Mouse (Mus musculus): ENCODE results near the gene Gm28047. TPM values are rescaled to one million over a fixed set of nuclear protein-coding genes. Genes with fewer than 3 reads are reported as not detected.

Gene Gm28047
- polyA plus RNA-seq (2017; shearing (Covaris generic)): not detected

DNA sequence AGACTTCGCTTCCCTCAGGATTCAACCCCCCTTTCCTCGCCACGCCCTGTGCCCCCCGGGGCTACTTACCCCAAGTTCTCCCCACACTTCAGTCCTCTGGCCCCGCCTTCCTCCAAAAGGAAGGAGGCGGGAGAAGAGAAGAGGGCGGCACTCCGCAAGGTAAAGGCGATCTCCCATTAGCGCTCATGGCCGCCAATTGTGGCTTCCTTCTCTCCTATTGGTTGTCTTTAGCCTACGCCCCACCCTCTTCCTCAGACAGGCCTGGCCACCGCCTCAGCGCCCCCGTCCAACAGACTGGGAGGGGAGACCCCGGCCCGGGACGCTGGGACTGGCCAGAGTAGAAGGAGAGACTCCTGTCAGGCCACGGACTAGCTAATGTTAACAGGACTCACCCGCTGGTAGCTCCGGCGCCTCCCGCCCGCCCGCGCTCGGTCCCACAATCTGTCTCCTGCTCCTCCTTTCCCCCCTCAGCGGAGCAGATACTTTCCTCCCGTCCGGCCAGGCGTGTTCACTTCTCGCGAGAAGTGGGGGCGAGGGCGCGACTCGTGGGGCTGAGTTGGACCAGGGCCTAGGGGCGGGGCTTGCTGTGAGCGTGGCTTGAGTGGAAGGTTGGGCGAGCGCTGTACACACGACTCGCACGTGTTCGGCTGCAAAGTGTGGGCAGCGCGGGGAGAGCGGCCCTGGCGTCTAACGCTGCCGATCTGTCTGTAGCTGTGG is at the start of gene Gm28047, which contains the start of gene Atf7:
Gm28047 (minus strand) TSS at position 98 of the 717 bp plus-strand sequence.
Atf7 (minus strand) TSS at position 495 of the 717 bp plus-strand sequence.

DNA sequence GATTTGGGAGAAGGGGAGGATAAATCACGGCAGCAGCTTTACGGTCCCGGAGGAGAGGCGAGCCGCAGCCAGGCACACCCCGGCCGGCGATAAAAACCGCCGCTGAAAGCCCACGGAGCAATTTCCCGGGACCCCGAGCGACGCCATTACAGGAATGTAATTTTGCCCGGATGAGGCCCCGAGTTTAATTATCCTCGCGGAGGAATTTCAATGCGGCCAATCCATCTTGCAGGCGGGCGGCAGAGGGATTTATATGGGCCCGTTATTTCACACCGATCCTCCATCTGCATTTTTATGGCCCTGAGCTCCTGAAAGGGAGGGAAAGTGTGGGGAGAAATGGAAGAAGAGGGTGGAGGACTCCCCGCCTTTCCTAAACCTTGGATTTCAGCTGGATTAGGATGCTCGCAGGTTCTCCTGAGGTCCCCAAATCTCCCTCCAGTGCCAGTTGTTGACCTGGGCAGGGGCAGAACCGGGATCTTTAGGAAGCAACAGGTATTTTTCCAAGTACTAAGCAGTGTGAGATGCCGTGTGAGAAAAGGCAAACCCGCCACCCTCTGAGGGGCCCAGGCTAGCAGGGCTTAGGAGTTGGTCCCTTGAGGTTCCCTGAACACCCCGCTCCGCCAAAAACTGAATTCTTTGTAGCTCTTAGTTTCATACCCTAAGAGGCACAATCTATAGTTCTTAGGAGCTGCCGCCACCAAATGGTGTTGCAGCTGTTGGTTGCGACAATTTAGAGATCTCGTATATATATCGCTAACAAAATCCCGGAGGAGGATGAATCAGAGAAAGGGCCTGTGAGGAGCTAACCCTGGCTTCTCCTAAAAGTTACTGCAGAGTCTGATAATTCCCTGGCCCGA is 47.6 kb upstream of the Gm28047 start, which contains the start of gene Atp5g2:
Atp5g2 (minus strand) TSS at position 138 of the 857 bp plus-strand sequence.

DNA sequence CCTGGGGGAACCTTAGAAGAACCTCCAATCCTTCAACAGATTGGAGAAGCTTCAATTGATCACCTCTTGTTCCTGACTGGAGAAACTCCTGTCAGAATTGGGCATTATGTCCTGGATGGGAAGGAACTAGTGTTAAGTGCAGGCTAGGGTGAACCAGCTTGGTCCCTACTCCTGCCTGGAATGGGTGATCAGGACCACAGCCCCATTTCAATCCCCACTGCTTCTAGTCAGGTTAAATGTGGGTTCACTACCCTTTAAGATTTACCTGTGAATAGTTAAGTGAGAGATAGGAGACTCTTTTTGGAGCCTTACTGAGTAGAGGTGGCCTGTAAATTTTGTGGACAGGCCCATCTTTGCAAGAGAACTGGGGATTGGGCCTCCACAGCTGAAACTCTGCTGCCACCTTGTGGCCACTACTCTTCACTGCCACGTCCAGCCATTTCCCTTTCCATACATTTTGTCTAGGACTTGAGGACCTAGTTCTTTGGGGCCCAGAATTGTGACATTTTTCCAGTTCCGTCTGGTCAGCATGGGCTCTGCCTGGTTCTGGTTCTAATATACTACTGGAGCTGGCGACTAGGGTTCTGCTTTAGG is 99.9 kb downstream of the Gm28047 start, which contains the start of gene Npff:
Npff (minus strand) TSS at position 51 of the 594 bp plus-strand sequence.

DNA sequence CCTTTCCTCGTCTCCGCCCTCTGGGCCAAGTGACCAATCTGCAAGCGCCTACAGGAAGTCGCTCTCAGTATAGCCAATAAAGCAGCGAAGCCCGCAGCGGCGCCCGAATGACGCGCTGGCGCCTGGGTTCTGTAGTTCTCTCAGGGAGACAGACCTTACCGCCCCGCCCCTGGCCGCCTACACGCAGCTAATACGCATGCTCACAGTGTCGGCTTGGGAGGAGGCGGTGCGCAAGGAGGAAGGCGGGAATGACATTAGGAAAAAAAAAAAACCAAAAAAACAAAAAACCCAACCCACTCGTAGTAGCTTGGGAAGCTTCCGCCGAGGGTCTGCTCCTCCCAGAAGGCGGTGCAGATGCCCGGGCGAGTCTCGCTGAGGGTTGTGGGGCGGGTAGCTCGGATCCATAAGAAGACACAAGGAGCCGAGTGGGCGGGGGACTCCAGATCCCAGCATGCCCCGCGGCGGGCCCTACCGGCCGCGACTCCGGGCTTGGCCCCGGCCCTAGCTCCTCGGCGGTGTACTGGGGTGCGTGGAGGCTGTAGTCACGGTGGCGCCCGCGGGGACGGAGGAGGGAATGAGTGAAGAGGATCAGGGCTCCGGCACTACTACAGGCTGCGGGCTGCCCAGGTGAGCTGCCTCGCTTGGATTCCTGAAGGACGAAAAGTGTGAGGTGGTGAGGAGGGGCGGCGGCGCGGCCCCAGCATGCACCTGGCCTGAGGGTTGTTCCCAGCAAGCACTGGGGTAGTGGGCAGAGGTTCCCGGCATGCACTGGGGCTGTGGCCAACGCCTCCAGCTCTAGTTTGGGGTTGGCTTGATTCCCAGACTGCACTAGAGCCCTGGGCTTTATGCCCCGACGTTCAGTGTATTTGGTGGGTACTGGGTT is 106.7 kb downstream of the Gm28047 start, which contains the start of gene Tarbp2:
Tarbp2 (plus strand) TSS at position 217 of the 883 bp plus-strand sequence.

DNA sequence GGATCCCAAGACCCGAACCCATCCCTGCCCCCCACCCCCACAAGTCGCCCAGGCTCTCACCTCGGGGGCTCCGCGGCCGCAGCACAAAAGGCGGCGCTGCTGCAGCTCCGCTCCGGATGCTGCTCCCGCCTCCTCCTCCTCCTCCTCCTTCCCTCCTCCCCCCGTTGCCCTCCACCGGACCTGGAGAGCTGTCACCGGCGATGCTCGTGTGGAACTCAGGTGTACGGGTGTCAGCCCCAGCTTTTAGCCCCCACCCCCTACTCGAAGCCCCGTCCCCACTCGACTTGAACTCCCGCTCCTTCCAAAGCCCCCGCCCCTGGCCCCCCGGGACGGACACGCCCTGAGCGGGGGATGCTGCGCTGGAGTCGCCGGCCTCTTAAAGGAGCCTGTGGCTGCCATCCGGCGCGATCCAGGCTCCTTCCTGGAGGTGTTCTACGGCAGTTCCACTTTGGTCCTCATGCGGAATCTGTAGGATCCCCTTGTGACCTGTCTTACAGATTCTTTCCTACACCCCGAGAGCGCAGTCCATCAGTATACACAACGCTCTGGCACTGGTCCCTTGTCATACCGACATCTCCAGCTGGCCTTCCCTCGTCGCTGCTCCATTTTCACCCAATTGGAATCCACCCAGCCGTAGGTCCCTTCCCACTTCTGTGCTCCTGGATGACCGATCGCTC is 108.0 kb downstream of the Gm28047 start, which contains the start of gene Map3k12:
Map3k12 (minus strand) TSS at position 337 of the 677 bp plus-strand sequence.

GRCm38 (mm10) chr15:102503447-102503846 is 121.4 kb downstream of the Gm28047 start, which contains the start of gene Gm10337:
Gene Gm10337, plus strand, starts transcription at chr15:102503722.

Other genes starting within 250 kb of the Gm28047 start
- 17.0 TPM for gene Sp1, start 218.9 kb downstream of the Gm28047 start, polyA plus RNA-seq (2017; shearing (Covaris generic))
- not detected for gene Amhr2, start 179.7 kb downstream of the Gm28047 start, polyA plus RNA-seq (2017; shearing (Covaris generic))
- gene Prr13, start 166.0 kb downstream of the Gm28047 start, polyA plus RNA-seq (2017; shearing (Covaris generic)): 682 TPM
- gene Pcbp2, start 154.5 kb downstream of the Gm28047 start, polyA plus RNA-seq (2017; shearing (Covaris generic)): 99.4 TPM
- not detected for gene Gm10337, start 121.3 kb downstream of the Gm28047 start, polyA plus RNA-seq (2017; shearing (Covaris generic))
- 6.5 TPM for gene Map3k12, start 108.0 kb downstream of the Gm28047 start, polyA plus RNA-seq (2017; shearing (Covaris generic))
- 56.5 TPM for gene Tarbp2, start 106.9 kb downstream of the Gm28047 start, polyA plus RNA-seq (2017; shearing (Covaris generic))
- gene Npff, start 100.1 kb downstream of the Gm28047 start, polyA plus RNA-seq (2017; shearing (Covaris generic)): 1.7 TPM
- gene Atf7, start 397 bp upstream of the Gm28047 start, polyA plus RNA-seq (2017; shearing (Covaris generic)): 30.2 TPM
- gene Atp5g2, start 47.3 kb upstream of the Gm28047 start, polyA plus RNA-seq (2017; shearing (Covaris generic)): 13.8 TPM
- 19.1 TPM for gene Calcoco1, start 97.1 kb upstream of the Gm28047 start, polyA plus RNA-seq (2017; shearing (Covaris generic))

Measured in effector memory CD4-positive, alpha-beta T cell, adult 7 months (primary cell).